Mouse (Mus musculus) stomach, embryonic 16.5 days (tissue): Measurements from ENCODE around the gene Cacng2. TPM values are rescaled to one million over a fixed set of nuclear protein-coding genes. Genes with fewer than 3 reads are reported as not detected.
A peak's percentile ranks its signal among the peaks of the same experiment; 100 is the strongest.

ENCODE experiments used
- ATAC-seq: fragments of 200-750 bp; cut with Nextera tagmentation; 2 replicates; pipeline ENCODE4 v1.8.0; 2017; ENCODE audit warnings: moderate number of reproducible peaks, moderate TSS enrichment; ENCODE audit not compliant: insufficient read depth, low FRiP score
- H3K27ac ChIP-seq: fragments of 300-500 bp; sonication (generic); 2 replicates; pipeline ENCODE4 v1.5.1; 2014; ENCODE audit warnings: low read length
- H3K27me3 ChIP-seq: fragments of 300-500 bp; sonication (generic); 2 replicates; pipeline ENCODE4 v1.6.1; 2014; ENCODE audit warnings: low read length, control low read depth, mixed read lengths; ENCODE audit not compliant: control insufficient read depth, insufficient read depth
- H3K36me3 ChIP-seq: fragments of 300-500 bp; sonication (generic); 2 replicates; pipeline ENCODE4 v1.6.1; 2014; ENCODE audit warnings: low read length; ENCODE audit not compliant: control insufficient read depth, insufficient read depth
- H3K4me1 ChIP-seq: fragments of 300-500 bp; sonication (generic); 2 replicates; pipeline ENCODE4 v1.6.1; 2014; ENCODE audit warnings: low read length, control low read depth, mixed read lengths; ENCODE audit not compliant: control insufficient read depth, insufficient read depth
- H3K4me2 ChIP-seq: fragments of 300-500 bp; sonication (generic); 2 replicates; pipeline ENCODE4 v1.6.1; 2014; ENCODE audit warnings: low read depth, low read length, mixed read lengths
- H3K4me3 ChIP-seq: fragments of 300-500 bp; sonication (generic); replicated peaks from 2 replicates; pipeline ENCODE4 v1.5.1; 2014; ENCODE audit warnings: mild to moderate bottlenecking, low read length
- H3K9ac ChIP-seq: fragments of 300-500 bp; sonication (generic); 2 replicates; pipeline ENCODE4 v1.6.1; 2014; ENCODE audit warnings: low read length
- H3K9me3 ChIP-seq: fragments of 300-500 bp; sonication (generic); replicated peaks from 2 replicates; pipeline ENCODE4 v1.6.1; 2016; ENCODE audit warnings: low read length, control low read depth; ENCODE audit not compliant: control insufficient read depth
- WGBS: fragments of 180-500 bp; shearing (Covaris S2); extraction: QIAGEN DNeasy Blood & Tissue Kit; methylation state at CpG from one replicate; pipeline ENCODE4 v1.1.7; 2014; 5-methylcytosine and 5-hydroxymethylcytosine counted together
- polyA plus RNA-seq: library from polyadenylated mRNA; unstranded; fragments of >200 nt; fragmentation: Nextera tagmentation; extraction: Ambion mirVana; gene quantifications from 2 replicates; pipeline ENCODE4 v1.2.1, GENCODE M21; 2015

Gene Cacng2
- 0.04 and 0.08 TPM in 2 replicates for polyA plus RNA-seq

DNA sequence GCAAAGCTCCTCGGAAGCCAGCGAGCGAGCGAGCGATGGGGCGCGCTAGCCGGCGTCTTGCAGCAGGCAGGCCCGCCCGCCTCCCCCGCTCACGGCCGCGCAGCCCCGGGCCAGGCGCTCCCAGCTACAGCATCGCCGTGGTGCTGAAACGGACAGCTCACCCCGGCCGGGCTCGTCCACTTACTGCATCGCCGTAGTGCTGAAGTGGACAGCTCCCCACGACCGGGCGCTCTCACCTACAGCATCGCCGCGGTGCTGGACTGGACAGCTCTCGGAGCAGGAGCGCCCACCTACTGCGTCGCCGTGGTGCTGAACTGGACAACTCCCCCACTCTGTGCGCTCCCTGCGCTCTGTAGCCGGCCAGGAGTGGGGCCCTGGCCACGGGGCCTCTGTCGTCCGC lies at the start of gene Cacng2:
Cacng2 (minus strand) TSS at position 325 of the 400 bp plus-strand sequence.
- Histone ChIP-seq H3K27ac (no peak within 1 kb of the TSS), H3K4me2 (peak within 1 kb of the TSS; percentile 20), H3K27me3 (peaks cover 8% of the 10 kb centered on the region; the same call in 1 of the 2 replicates), H3K9me3 (no peaks in the 10 kb centered on the region), H3K36me3 (no peaks in the 10 kb centered on the region), H3K4me3 (0 out of 2 replicates have a peak within 1 kb of the TSS, but pooled peaks have one; percentile 3), H3K4me1 (peaks cover 3% of the 10 kb centered on the region; the same call in 1 of the 2 replicates), H3K9ac (no peak within 1 kb of the TSS)
- under 1% methylated on average over 42 of the region's 42 CpGs for WGBS
- ATAC-seq = peak; percentile 96

- H3K4me1 ChIP-seq = peaks cover 10% of the 10 kb centered on the region
- ATAC-seq = no peak
- H3K4me2 ChIP-seq = no peak overlapping the region
- H3K9ac ChIP-seq = no peak overlapping the region
- H3K27me3 ChIP-seq = no peaks in the 10 kb centered on the region
- no peak overlapping the region for H3K27ac ChIP-seq
- WGBS = 73% methylated on average over 11 of the region's 11 CpGs
- H3K4me3 ChIP-seq = no peak overlapping the region
- no peaks in the 10 kb centered on the region for H3K9me3 ChIP-seq
- H3K36me3 ChIP-seq = no peaks in the 10 kb centered on the region
These were observed 49.7 kb upstream of the Cacng2 start for GRCm38 (mm10) chr15:78169566-78169965.

DNA sequence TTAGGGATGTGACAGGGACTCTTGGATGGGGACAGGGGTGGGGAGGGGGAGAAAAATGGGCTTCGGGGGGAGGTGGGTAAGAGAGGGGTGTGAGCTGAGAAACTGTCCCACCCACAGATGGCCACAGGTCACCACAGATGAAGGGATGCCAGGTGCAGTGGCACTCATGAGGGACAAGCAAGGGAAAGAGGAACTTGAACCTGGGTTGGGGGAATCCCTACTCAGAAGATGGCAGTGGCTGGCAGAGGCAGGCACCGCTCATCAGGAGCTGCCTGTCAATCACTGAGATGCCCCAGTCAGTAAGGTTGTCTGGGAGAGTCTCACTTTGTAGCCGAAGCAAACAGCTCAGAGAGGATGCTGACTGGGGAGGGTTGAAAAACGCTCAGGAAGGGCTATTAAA lies 45.5 kb upstream of the Cacng2 start:
- H3K27ac ChIP-seq = no peak overlapping the region
- no peaks in the 10 kb centered on the region for H3K9me3 ChIP-seq
- WGBS = 86% methylated on average over 4 of the region's 4 CpGs
- H3K4me3 ChIP-seq = no peak overlapping the region
- no peak overlapping the region for H3K9ac ChIP-seq
- no peaks in the 10 kb centered on the region for H3K27me3 ChIP-seq
- H3K4me1 ChIP-seq = no peaks in the 10 kb centered on the region
- H3K36me3 ChIP-seq = no peaks in the 10 kb centered on the region
- H3K4me2 ChIP-seq = no peak overlapping the region
- ATAC-seq = no peak

DNA sequence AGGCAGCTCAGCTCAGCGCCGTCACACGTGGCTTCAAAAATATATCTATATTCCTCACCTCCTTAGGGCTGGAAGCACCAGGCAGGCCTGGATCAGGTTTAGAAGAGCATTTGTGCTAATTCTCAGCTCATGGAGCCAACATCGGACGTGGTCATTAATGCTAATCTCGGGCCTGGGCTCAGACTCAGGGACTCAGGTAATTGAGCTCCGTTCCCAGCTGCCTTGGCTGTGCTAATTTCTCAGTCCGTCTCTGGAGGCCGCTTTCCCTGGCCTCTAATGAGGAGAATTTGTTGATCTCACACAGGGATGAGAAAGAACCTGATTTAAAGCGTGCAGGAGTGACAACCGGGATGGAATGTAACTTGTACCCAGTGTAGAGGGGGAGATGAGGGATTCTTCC lies 44.6 kb upstream of the Cacng2 start:
- H3K9ac ChIP-seq = no peak overlapping the region
- H3K27me3 ChIP-seq = no peaks in the 10 kb centered on the region
- H3K4me2 ChIP-seq = no peak overlapping the region
- 88% methylated on average over 11 of the region's 11 CpGs for WGBS
- H3K27ac ChIP-seq = no peak overlapping the region
- H3K9me3 ChIP-seq = no peaks in the 10 kb centered on the region
- H3K4me1 ChIP-seq = no peaks in the 10 kb centered on the region
- no peak overlapping the region for H3K4me3 ChIP-seq
- no peaks in the 10 kb centered on the region for H3K36me3 ChIP-seq
- no peak for ATAC-seq

- ATAC-seq = no peak
- Histone ChIP-seq H3K36me3 (no peaks in the 10 kb centered on the region), H3K4me2 (no peak overlapping the region), H3K9me3 (no peaks in the 10 kb centered on the region), H3K4me1 (no peaks in the 10 kb centered on the region), H3K27ac (no peak overlapping the region), H3K9ac (no peak overlapping the region), H3K27me3 (no peaks in the 10 kb centered on the region), H3K4me3 (no peak overlapping the region)
- 75% methylated on average over 9 of the region's 9 CpGs for WGBS
These were observed 42.1 kb upstream of the Cacng2 start for GRCm38 (mm10) chr15:78161946-78162345.

- H3K4me3 ChIP-seq = no peak overlapping the region
- H3K36me3 ChIP-seq = no peaks in the 10 kb centered on the region
- no peaks in the 10 kb centered on the region for H3K9me3 ChIP-seq
- ATAC-seq = no peak
- H3K27me3 ChIP-seq = no peaks in the 10 kb centered on the region
- H3K4me2 ChIP-seq = no peak overlapping the region
- 71% methylated on average over 5 of the region's 5 CpGs for WGBS
- H3K9ac ChIP-seq = no peak overlapping the region
- H3K4me1 ChIP-seq = no peaks in the 10 kb centered on the region
- no peak overlapping the region for H3K27ac ChIP-seq
These were observed 38.5 kb upstream of the Cacng2 start for GRCm38 (mm10) chr15:78158335-78158734.

DNA sequence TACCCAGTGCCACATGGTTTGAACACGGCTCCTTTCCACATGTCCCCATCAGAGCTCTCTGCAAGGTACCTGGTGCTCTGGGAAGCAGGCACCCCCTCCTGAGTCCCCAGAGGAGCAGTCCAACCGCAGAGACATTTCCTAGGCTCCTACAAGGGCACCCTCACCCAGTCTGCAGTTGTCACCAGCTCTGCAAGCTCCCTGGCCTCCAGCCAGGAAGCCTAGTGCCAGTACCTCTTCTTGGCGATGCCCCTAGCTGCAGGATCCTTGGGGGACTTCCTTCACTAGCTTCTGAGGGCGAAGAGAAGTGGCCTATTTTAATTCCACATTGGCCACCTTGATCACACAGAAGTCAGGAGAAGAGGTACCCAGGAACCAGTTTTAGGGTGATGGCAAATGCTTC lies 38.0 kb upstream of the Cacng2 start:
- no peaks in the 10 kb centered on the region for H3K9me3 ChIP-seq
- H3K27me3 ChIP-seq = no peaks in the 10 kb centered on the region
- no peak overlapping the region for H3K4me3 ChIP-seq
- H3K9ac ChIP-seq = no peak overlapping the region
- H3K4me2 ChIP-seq = no peak overlapping the region
- no peaks in the 10 kb centered on the region for H3K4me1 ChIP-seq
- H3K36me3 ChIP-seq = no peaks in the 10 kb centered on the region
- H3K27ac ChIP-seq = no peak overlapping the region
- no peak for ATAC-seq
- 78% methylated on average over 4 of the region's 4 CpGs for WGBS

DNA sequence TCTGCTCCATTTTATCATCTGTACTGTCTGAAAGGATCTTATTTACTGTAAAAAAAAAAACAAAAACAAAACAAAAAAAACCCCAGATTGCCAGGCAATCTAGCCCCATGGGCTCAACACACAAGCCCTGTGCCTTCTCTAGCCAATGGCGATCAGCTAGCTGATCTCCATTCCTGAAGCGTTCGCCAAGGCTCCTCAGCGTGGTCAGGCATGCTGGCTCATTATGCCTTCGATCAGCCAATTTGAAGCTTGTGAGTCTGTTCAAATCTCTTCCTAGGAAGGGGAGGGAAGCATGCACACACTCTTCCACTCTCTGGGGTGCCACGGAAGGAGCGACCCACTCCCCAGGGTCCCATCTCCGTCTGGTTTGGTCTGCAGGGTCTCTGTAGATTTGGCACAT lies 37.5 kb upstream of the Cacng2 start:
- no peaks in the 10 kb centered on the region for H3K4me1 ChIP-seq
- WGBS = 76% methylated on average over 8 of the region's 8 CpGs
- H3K4me3 ChIP-seq = no peak overlapping the region
- no peak overlapping the region for H3K4me2 ChIP-seq
- H3K27ac ChIP-seq = no peak overlapping the region
- no peaks in the 10 kb centered on the region for H3K9me3 ChIP-seq
- no peak overlapping the region for H3K9ac ChIP-seq
- no peaks in the 10 kb centered on the region for H3K36me3 ChIP-seq
- no peak for ATAC-seq
- no peaks in the 10 kb centered on the region for H3K27me3 ChIP-seq

GRCm38 (mm10) chr15:78155421-78155820 lies 35.6 kb upstream of the Cacng2 start:
- H3K9me3 ChIP-seq = no peaks in the 10 kb centered on the region
- no peak for ATAC-seq
- 84% methylated on average over 6 of the region's 6 CpGs for WGBS
- no peaks in the 10 kb centered on the region for H3K27me3 ChIP-seq
- no peak overlapping the region for H3K4me3 ChIP-seq
- no peak overlapping the region for H3K27ac ChIP-seq
- H3K4me1 ChIP-seq = no peaks in the 10 kb centered on the region
- no peak overlapping the region for H3K9ac ChIP-seq
- no peak overlapping the region for H3K4me2 ChIP-seq
- no peaks in the 10 kb centered on the region for H3K36me3 ChIP-seq
